Mouse (Mus musculus) neural tube, embryonic 13.5 days (tissue): ENCODE results near the gene Gnas. TPM values are rescaled to one million over a fixed set of nuclear protein-coding genes. Genes with fewer than 3 reads are reported as not detected.
"Not testable (repeated sequence)": the region's sequence is repeated elsewhere in the genome, so short reads cannot be mapped to it uniquely, and the experiment has no call there.

Source experiments
- ATAC-seq: fragments of 200-750 bp; cut with Nextera tagmentation; 2 replicates; pipeline ENCODE4 v1.8.0; 2017; ENCODE audit warnings: low read depth, mild to moderate bottlenecking, moderate TSS enrichment, moderate library complexity
- H3K27ac ChIP-seq: fragments of 300-500 bp; sonication (generic); replicated peaks from 2 replicates; pipeline ENCODE4 v1.5.1; 2015; ENCODE audit warnings: moderate library complexity, mild to moderate bottlenecking, inconsistent platforms
- H3K27me3 ChIP-seq: fragments of 300-500 bp; sonication (generic); 2 replicates; pipeline ENCODE4 v1.6.1; 2015; ENCODE audit warnings: mild to moderate bottlenecking, inconsistent platforms
- H3K36me3 ChIP-seq: fragments of 300-500 bp; sonication (generic); 2 replicates; pipeline ENCODE4 v1.6.1; 2015; ENCODE audit warnings: mild to moderate bottlenecking, inconsistent platforms
- H3K4me1 ChIP-seq: fragments of 300-500 bp; sonication (generic); replicated peaks from 2 replicates; pipeline ENCODE4 v1.6.1; 2015; ENCODE audit warnings: inconsistent platforms
- H3K4me2 ChIP-seq: fragments of 300-500 bp; sonication (generic); 2 replicates; pipeline ENCODE4 v1.6.1; 2015; ENCODE audit warnings: inconsistent platforms, mild to moderate bottlenecking, moderate library complexity
- H3K4me3 ChIP-seq: fragments of 300-500 bp; sonication (generic); 2 replicates; pipeline ENCODE4 v1.5.1; 2015; ENCODE audit warnings: mild to moderate bottlenecking, inconsistent platforms
- H3K9ac ChIP-seq: fragments of 300-500 bp; sonication (generic); 2 replicates; pipeline ENCODE4 v1.6.1; 2015; ENCODE audit warnings: moderate library complexity, mild to moderate bottlenecking, inconsistent platforms
- H3K9me3 ChIP-seq: fragments of 300-500 bp; sonication (generic); 2 replicates; pipeline ENCODE4 v1.6.1; 2016; ENCODE audit warnings: inconsistent platforms
- WGBS: fragments of 180-500 bp; shearing (Covaris S2); methylation state at CpG from one replicate; pipeline ENCODE4 v1.1.7; 2015; 5-methylcytosine and 5-hydroxymethylcytosine counted together
- polyA plus RNA-seq: library from polyadenylated mRNA; unstranded; fragments of >200 nt; fragmentation: Nextera tagmentation; extraction: Ambion mirVana; gene quantifications from 2 replicates; pipeline ENCODE4 v1.2.1, GENCODE M21; 2015

Gnas gene
- polyA plus RNA-seq, 1 experiment from 2014 or later = 1,617 TPM

DNA sequence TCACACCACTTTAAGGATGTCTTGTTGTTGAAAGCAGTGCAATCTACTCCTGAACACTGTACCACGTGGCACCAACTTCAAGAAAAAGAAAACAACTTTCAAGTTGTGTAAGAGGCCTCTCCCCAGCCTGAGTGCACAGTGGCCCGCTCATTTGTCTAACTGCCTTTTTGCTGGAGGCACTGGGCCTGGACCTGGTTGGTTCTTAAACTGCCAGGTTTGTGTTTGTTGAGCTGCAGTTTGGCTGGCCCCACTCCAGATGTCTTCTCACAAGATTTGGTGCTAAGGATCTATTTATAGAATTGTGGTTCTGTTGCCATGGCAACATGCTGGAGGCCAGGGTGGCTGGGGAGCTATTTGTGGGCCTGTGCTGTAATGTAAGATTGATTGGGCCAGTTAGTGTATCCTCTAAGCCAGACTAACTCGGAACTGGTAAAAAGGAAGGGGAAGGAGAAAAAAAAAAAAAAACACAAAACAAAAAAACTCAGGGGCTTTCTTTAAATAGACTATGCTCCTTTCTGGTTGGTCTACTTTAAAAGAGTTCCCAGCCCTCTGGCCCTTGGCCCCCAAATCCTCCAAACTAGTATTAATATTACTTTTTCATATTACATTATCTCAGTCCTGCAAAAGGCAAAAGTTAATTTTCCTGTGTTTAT is 60.0 kb downstream of the Gnas start:
- Histone ChIP-seq H3K4me2 (peak overlapping the region; percentile 33), H3K27ac (peak overlapping the region; percentile 79), H3K27me3 (no peaks in the 10 kb centered on the region), H3K36me3 (peaks cover 43% of the 10 kb centered on the region), H3K4me1 (peaks cover 60% of the 10 kb centered on the region), H3K9ac (no peak overlapping the region), H3K4me3 (no peak overlapping the region), H3K9me3 (no peaks in the 10 kb centered on the region)
- ATAC-seq = peak; percentile 82
- WGBS = 21% methylated on average over 3 of the region's 3 CpGs

DNA sequence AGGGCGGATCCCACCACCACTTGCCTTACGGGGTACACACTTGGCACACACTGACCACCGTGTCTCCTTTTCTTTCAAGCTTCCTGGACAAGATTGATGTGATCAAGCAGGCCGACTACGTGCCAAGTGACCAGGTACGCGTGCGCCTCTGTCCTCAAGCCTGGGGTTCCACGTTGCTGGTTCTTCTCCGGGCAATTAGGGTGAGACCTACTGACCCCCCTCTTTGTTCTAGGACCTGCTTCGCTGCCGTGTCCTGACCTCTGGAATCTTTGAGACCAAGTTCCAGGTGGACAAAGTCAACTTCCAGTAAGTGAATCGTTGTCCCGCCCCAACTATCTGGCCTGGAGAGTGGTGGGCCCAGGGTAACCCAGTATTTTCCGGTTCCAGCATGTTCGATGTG is 60.9 kb downstream of the Gnas start:
- Histone ChIP-seq H3K9ac (no peak overlapping the region), H3K9me3 (no peaks in the 10 kb centered on the region), H3K27ac (peak overlapping the region; percentile 62; the same call in 1 of the 2 replicates), H3K27me3 (no peaks in the 10 kb centered on the region), H3K4me2 (no peak overlapping the region), H3K4me1 (peaks cover 56% of the 10 kb centered on the region), H3K4me3 (no peak overlapping the region), H3K36me3 (peaks cover 43% of the 10 kb centered on the region)
- WGBS = 91% methylated on average over 16 of the region's 16 CpGs
- no peak for ATAC-seq

DNA sequence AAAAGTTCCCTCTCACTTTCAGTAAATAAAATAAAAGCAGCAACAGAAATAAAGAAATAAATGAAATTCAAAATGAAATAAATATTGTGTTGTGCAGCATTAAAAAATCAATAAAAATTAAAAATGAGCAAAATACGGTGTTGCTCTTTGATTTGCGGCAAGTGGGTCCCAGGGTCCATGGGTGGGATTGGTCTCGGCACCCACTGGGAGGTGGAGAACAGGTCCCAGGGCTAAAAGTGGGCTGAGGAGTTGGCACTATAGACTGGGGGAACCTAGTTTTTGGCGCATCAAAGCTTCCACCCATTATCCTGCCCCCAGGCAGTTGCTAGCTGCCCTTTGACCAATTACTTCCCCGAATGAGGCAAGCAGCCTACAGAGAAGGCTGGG is 62.5 kb downstream of the Gnas start, which contains the start of gene Gm20721:
Gm20721 (minus strand) TSS at position 101 of the 387 bp plus-strand sequence.
- ATAC-seq = no peak
- peaks cover 40% of the 10 kb centered on the region for H3K4me1 ChIP-seq
- no peak within 1 kb of the TSS for H3K9ac ChIP-seq
- no peak within 1 kb of the TSS for H3K27ac ChIP-seq
- WGBS = 91% methylated on average over 5 of the region's 5 CpGs
- no peak within 1 kb of the TSS for H3K4me3 ChIP-seq
- H3K27me3 ChIP-seq = no peaks in the 10 kb centered on the region
- H3K36me3 ChIP-seq = peaks cover 41% of the 10 kb centered on the region
- no peaks in the 10 kb centered on the region for H3K9me3 ChIP-seq
- H3K4me2 ChIP-seq = no peak within 1 kb of the TSS

DNA sequence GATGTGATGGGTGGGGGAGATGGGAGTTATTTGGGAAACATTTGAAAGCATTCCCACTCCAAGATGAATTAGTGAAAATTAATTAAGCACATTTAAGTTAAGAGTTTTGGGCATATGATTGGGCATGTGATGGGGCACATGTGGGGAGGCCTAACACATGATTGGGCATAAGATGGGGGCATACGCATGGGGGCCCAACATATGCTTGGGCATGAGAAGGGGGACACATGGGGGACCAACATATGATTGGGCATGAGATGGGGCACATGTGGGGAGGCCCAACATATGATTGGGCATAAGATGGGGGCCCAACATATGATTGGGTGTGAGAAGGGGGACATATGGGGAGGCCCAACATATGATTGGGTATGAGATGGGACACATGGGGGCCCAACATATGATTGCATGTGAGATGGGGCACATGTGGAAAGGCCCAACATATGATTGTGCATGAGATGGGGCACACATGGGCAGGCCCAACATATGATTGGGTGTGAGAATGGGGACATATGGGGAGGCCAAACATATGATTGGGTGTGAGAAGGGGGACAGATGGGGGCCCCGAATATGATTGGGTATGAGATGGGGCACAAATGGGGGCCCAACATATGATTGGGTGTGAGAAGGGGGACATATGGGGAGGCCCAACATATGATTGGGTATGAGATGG is 63.0 kb downstream of the Gnas start:
- WGBS = 97% methylated on average over 2 of the region's 2 CpGs
- H3K9ac ChIP-seq, ATAC-seq: not testable (repeated sequence)

DNA sequence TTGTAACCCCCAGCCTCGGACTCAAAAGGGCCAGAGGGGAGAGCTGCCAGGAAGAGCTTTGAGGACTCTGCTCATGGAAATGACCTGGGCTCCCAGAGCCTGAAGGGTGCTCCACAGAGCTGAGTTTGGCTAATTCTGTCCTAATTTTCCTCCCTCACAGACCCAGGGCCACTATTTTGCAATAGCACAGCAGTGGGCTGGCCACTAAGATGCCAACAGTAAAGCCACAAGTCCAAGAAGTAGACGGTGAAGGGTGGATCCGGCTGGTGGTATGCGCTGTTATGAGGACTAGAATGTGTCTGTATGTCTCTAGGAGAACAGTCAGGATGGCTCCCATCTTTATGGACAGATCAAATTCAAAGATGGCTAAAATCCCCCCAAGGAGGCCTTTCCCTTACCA is 74.4 kb downstream of the Gnas start:
- no peak overlapping the region for H3K4me2 ChIP-seq
- 88% methylated on average over 4 of the region's 4 CpGs for WGBS
- H3K4me1 ChIP-seq = no peaks in the 10 kb centered on the region
- H3K36me3 ChIP-seq = no peaks in the 10 kb centered on the region
- no peak for ATAC-seq
- no peak overlapping the region for H3K4me3 ChIP-seq
- H3K27me3 ChIP-seq = no peaks in the 10 kb centered on the region
- H3K9me3 ChIP-seq = 0 out of 2 replicates have a peak, but pooled peaks cover 3% of the 10 kb centered on the region
- no peak overlapping the region for H3K27ac ChIP-seq
- H3K9ac ChIP-seq = no peak overlapping the region

More for the DNA sequence above, 63.0 kb downstream of the Gnas start:
- not testable (repeated sequence) for H3K4me3 ChIP-seq, H3K27ac ChIP-seq, H3K9me3 ChIP-seq, H3K27me3 ChIP-seq, H3K4me2 ChIP-seq
- Histone ChIP-seq H3K36me3 (peaks cover 38% of the 10 kb centered on the region), H3K4me1 (peaks cover 34% of the 10 kb centered on the region)

DNA sequence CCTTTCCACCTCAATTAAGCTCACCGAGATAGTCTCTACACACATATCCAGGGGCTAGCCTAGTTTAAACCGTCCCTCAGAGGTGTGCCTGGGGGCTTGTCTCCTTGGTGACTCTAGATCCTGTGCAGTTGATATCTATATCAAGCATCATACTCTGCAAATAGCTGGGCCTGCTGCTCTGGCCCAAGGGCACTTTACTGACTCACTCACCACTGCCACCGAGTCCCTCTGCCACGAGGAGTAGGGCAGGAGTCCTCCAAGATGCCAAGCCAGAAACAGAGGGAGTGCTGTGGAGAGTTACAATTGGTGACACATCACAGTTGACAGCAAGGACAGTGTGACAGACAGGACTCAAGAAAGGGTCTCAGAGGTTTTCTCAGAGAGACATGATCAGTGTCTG is 75.5 kb downstream of the Gnas start:
- H3K4me1 ChIP-seq = no peaks in the 10 kb centered on the region
- no peak overlapping the region for H3K27ac ChIP-seq
- no peaks in the 10 kb centered on the region for H3K36me3 ChIP-seq
- WGBS = 79% methylated on average over 4 of the region's 4 CpGs
- H3K4me2 ChIP-seq = no peak overlapping the region
- no peaks in the 10 kb centered on the region for H3K9me3 ChIP-seq
- no peak overlapping the region for H3K4me3 ChIP-seq
- ATAC-seq = no peak
- H3K9ac ChIP-seq = no peak overlapping the region
- H3K27me3 ChIP-seq = no peaks in the 10 kb centered on the region

DNA sequence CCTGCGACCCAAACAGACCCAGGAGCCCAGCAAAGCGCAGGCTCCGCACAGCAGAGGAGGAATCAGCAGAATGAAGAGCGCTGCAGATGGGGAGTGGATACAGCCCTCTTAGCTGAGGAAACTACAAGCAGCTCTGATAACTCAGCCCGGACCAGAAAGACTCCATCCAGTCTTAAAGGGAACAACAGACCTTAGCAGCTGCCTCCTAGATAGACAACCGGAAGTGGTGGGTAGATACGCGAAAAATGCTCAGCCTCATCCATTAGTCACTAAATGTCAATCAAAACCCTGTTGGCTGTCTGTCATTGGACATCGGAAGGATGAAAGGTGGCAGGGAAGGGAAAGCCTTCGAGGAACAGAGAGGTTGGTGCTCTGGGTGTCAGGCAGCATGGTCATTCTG is 82.5 kb downstream of the Gnas start:
- Histone ChIP-seq H3K9ac (no peak overlapping the region), H3K36me3 (no peaks in the 10 kb centered on the region), H3K4me2 (no peak overlapping the region), H3K27ac (no peak overlapping the region), H3K9me3 (no peaks in the 10 kb centered on the region), H3K27me3 (no peaks in the 10 kb centered on the region), H3K4me1 (no peaks in the 10 kb centered on the region), H3K4me3 (no peak overlapping the region)
- WGBS = 88% methylated on average over 10 of the region's 10 CpGs
- ATAC-seq = no peak

DNA sequence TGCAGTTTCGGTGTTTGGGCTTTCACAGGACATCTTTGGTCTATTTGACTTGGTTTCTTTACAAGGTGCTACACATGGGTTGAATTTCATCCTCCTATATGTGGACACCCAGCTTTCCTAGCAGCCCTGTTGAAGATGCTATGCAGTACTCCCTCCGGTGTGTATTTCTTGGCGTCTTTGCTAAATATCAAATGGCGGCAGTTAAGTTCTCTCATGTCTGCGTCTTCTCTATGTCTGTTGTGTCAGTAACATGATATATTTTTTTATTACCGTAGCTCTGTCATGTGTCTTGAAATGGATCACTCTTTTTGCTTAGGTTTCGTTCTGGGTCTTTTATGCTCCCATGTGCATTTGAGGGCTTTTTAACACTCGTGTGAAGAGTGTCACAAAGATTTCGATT is 96.9 kb downstream of the Gnas start:
- Histone ChIP-seq H3K4me2 (no peak overlapping the region), H3K27me3 (no peaks in the 10 kb centered on the region), H3K4me3 (no peak overlapping the region), H3K9ac (no peak overlapping the region), H3K4me1 (no peaks in the 10 kb centered on the region), H3K9me3 (no peaks in the 10 kb centered on the region), H3K27ac (no peak overlapping the region), H3K36me3 (no peaks in the 10 kb centered on the region)
- 91% methylated on average over 9 of the region's 9 CpGs for WGBS
- no peak for ATAC-seq

DNA sequence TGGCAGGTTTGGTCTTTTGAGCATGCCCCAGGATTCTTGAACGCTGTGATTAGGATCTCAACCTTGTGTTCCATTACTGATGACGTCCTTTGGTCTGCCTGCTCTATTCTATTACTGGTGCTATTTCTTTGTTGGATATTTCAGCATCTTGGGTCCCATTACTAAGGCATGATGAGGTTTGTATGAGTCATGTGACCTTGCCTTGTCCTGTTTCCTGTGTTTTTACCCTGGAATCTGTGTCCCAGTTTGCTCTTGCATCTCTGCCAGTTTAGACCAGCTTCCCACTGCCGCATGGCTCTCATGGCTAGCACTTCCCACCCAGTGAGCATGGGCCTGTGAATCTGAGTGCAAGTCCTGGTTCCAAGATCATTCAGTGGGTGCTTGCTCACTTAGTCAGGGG is 107.8 kb downstream of the Gnas start:
- ATAC-seq = no peak
- WGBS = 93% methylated on average over 3 of the region's 3 CpGs
- H3K9ac ChIP-seq = no peak overlapping the region
- H3K27me3 ChIP-seq = no peaks in the 10 kb centered on the region
- H3K4me2 ChIP-seq = no peak overlapping the region
- no peaks in the 10 kb centered on the region for H3K4me1 ChIP-seq
- H3K4me3 ChIP-seq = no peak overlapping the region
- H3K36me3 ChIP-seq = no peaks in the 10 kb centered on the region
- H3K27ac ChIP-seq = no peak overlapping the region
- H3K9me3 ChIP-seq = peaks cover 6% of the 10 kb centered on the region; the same call in 1 of the 2 replicates

DNA sequence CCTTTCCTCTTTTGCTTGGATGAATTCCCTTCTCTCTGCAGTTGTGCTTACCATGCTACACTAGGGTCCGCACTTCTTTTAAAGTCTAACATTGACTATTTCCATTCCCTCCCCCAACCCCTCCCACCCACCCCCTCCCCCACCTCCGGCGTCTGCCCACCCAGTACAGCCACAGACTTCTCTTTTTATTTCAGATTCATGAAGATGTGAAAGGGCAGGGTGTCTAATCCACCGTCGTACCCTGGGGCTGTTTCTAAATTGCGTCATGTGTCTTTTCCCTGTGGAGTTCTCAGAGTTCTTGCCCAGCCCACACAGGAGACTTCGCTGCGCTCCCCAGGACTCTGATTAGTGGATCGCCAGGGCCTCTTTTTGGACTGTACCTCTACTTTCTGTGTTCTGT is 108.4 kb downstream of the Gnas start:
- ATAC-seq = no peak
- no peak overlapping the region for H3K4me2 ChIP-seq
- H3K4me1 ChIP-seq = no peaks in the 10 kb centered on the region
- no peak overlapping the region for H3K27ac ChIP-seq
- H3K4me3 ChIP-seq = no peak overlapping the region
- H3K9ac ChIP-seq = no peak overlapping the region
- no peaks in the 10 kb centered on the region for H3K27me3 ChIP-seq
- H3K36me3 ChIP-seq = no peaks in the 10 kb centered on the region
- peaks cover 6% of the 10 kb centered on the region; the same call in 1 of the 2 replicates for H3K9me3 ChIP-seq
- WGBS = 66% methylated on average over 9 of the region's 9 CpGs

DNA sequence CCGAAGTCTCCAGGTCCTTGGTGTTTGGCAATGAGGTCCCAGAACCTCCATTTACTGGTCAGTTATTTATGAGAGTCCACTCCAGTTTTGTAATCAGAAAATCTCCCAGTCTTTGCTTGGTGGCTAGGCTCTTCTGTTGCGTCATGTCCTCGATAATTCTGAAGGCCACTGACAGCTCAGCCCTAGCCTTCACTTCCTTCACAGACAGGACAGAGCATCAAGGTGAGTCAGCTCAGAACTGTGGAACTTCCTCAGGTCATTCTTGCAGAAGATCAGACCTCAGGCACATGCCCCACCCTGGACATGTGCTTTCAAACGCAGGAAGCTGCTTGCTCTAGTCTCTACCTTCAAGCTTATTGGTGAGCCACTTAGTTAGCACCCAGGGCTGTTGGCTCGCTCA is 109.3 kb downstream of the Gnas start:
- Histone ChIP-seq H3K9me3 (peaks cover 6% of the 10 kb centered on the region; the same call in 1 of the 2 replicates), H3K4me3 (no peak overlapping the region), H3K9ac (no peak overlapping the region), H3K4me2 (no peak overlapping the region), H3K4me1 (no peaks in the 10 kb centered on the region), H3K27ac (no peak overlapping the region), H3K27me3 (no peaks in the 10 kb centered on the region), H3K36me3 (no peaks in the 10 kb centered on the region)
- 80% methylated on average over 5 of the region's 5 CpGs for WGBS
- ATAC-seq = no peak
